Mouse (Mus musculus) kidney, postnatal 36 days (tissue): ENCODE measurements around the gene Kit.

ENCODE experiments used
- DNase-seq, 2 experiments: peaks; one replicate each; pipeline ENCODE4 v3.0.0; 2021 to 2022; ENCODE audit warnings: mixed read lengths in 2 of 2

The Kit gene

GRCm38 (mm10) chr5:75640637-75641036, 65.9 kb downstream of the Kit start:
- no peak for DNase-seq

- DNase-seq: no peak
Observed at GRCm38 (mm10) chr5:75647046-75647445, 72.3 kb downstream of the Kit start.

GRCm38 (mm10) chr5:75650566-75650965, 75.8 kb downstream of the Kit start:
- DNase-seq: peak in 1 of 2 experiments; percentile 5

- DNase-seq: no peak
Observed at GRCm38 (mm10) chr5:75653431-75653830, 78.7 kb downstream of the Kit start.

- no peak for DNase-seq
Observed at GRCm38 (mm10) chr5:75658575-75658974, 83.9 kb downstream of the Kit start.

- DNase-seq: no peak
Observed at GRCm38 (mm10) chr5:75660342-75660741, 85.6 kb downstream of the Kit start.

GRCm38 (mm10) chr5:75662466-75662865, 87.8 kb downstream of the Kit start:
- DNase-seq: no peak

- DNase-seq: no peak
Observed at GRCm38 (mm10) chr5:75663768-75664167, 89.1 kb downstream of the Kit start.

GRCm38 (mm10) chr5:75667083-75667482, 92.4 kb downstream of the Kit start:
- DNase-seq: no peak

GRCm38 (mm10) chr5:75671136-75671788, 96.5 kb downstream of the Kit start:
- no peak for DNase-seq

GRCm38 (mm10) chr5:75676024-75676423, 101.3 kb downstream of the Kit start:
- DNase-seq: peak; percentile 16

GRCm38 (mm10) chr5:75679896-75680295, 105.2 kb downstream of the Kit start:
- DNase-seq: no peak

- no peak for DNase-seq
Observed at GRCm38 (mm10) chr5:75695162-75695809, 120.6 kb downstream of the Kit start.

- DNase-seq: no peak
Observed at GRCm38 (mm10) chr5:75696960-75697359, 122.2 kb downstream of the Kit start.

- DNase-seq: no peak
Observed at GRCm38 (mm10) chr5:75698556-75698955, 123.8 kb downstream of the Kit start.

- DNase-seq: no peak
Observed at GRCm38 (mm10) chr5:75699081-75699480, 124.4 kb downstream of the Kit start.

- DNase-seq: no peak
Observed at GRCm38 (mm10) chr5:75699516-75699915, 124.8 kb downstream of the Kit start.

GRCm38 (mm10) chr5:75701662-75702061, 126.9 kb downstream of the Kit start:
- DNase-seq: no peak

GRCm38 (mm10) chr5:75702080-75702479, 127.4 kb downstream of the Kit start:
- no peak for DNase-seq

GRCm38 (mm10) chr5:75704584-75705175, 130.0 kb downstream of the Kit start:
- DNase-seq: no peak

GRCm38 (mm10) chr5:75705421-75705820, 130.7 kb downstream of the Kit start:
- DNase-seq: no peak
